Mouse (Mus musculus) large intestine, adult 2 months (tissue): Measurements from ENCODE around the gene Adipor2. TPM values are rescaled to one million over a fixed set of nuclear protein-coding genes. Genes with fewer than 3 reads are reported as not detected.
"Not testable (repeated sequence)": the region's sequence is repeated elsewhere in the genome, so short reads cannot be mapped to it uniquely, and the experiment has no call there.

Experiments used
- DNase-seq: peaks from one replicate; pipeline ENCODE4 v3.0.0-alpha.2; 2012; ENCODE audit warnings: low read depth, low spot score
- WGBS: fragments of 180-500 bp; shearing (Covaris S2); methylation state at CpG from one replicate; pipeline ENCODE4 v1.1.7; 2018; 5-methylcytosine and 5-hydroxymethylcytosine counted together
- polyA plus RNA-seq: library from polyadenylated mRNA; depleted of rRNA; stranded (reverse); fragments of >200 nt; gene quantifications from 2 replicates; pipeline ENCODE4 v1.2.3, GENCODE M21; 2012

Adipor2 gene
- polyA plus RNA-seq, 1 experiment = 75.8 TPM

GRCm38 (mm10) chr6:119360250-119360649, 57.3 kb downstream of the Adipor2 start:
- WGBS = 91% methylated on average over 6 of the region's 6 CpGs
- not testable (repeated sequence) for DNase-seq

DNA sequence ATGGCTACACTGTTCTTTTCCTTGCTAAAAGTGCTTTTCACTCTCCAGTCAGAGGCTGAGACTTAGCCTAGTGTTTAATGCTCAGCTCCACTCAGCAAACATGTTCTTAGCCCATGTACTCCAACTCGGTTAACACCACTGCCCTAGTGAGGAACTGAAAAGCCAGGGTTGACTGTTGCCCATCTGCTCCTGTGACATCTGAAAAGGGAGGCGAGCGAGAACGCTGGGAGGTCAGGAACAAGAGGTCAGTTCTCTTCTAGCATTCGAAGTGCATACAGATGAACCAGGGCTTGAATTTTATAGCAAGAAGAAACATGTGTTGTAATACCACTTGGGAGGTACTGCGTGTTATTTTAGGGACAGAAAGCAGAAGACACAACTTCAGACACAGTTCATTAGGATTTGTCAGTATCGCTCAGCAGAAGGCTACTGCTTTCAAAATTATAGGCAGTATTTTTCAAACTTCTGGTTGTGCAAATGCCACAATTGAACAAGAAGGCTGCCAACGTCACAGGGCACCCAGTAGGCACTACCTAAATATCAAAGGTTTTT, 59.4 kb downstream of the Adipor2 start:
- DNase-seq = no peak
- 93% methylated on average over 8 of the region's 8 CpGs for WGBS

GRCm38 (mm10) chr6:119352501-119352900, 65.0 kb downstream of the Adipor2 start:
- 27% methylated on average over 6 of the region's 6 CpGs for WGBS
- DNase-seq = peak; percentile 45

DNA sequence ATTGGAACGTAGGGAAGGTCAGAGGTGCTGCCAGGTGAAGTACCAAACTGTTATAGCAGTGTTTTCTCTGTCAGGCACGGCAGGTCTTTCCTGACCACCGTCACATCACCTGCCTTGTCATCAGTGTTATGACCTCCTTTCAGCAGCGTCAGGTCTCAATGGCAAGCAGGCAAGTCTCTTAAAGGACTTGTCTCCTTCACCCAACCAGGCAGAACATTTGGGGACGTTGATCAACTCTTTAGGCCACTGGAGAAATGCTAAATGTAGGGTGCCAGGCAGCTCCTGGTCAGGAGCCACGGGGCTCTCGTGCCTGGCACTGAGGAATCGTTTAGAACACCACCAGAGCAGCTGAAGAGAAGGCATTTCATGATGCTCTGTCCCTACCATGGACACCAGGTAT, 65.8 kb downstream of the Adipor2 start:
- 77% methylated on average over 8 of the region's 8 CpGs for WGBS
- no peak for DNase-seq

DNA sequence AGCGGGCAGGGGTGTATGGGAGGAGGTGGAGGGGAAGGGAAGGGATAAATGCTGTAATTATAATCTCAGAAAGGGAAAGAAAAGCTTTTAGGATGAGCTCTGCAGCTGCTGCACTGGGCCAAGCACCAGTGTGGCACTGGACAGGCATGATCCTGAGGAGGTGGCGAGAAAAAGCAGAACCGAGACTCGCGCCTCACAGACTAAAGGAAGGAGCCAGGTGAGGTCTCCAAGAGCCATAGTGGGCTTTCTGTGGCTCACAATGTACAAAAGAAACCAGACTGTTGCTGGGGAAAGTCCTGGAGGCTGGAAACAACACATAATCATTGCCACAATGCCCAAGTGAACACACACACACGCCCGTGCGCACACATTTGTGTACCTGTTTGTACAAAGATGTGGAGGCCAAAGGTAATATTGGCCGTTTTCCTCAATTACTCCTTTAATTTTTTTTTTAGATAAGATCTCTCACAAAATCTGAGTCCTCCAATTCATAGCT, 66.8 kb downstream of the Adipor2 start:
- DNase-seq = no peak
- 72% methylated on average over 9 of the region's 9 CpGs for WGBS

GRCm38 (mm10) chr6:119348234-119348633, 69.3 kb downstream of the Adipor2 start:
- WGBS = 0% methylated on average over 1 of the region's 1 CpGs
- peak; percentile 21 for DNase-seq

- WGBS = 68% methylated on average over 5 of the region's 5 CpGs
Observed at GRCm38 (mm10) chr6:119347813-119348212, 69.7 kb downstream of the Adipor2 start.

GRCm38 (mm10) chr6:119346257-119346656, 71.2 kb downstream of the Adipor2 start:
- 46% methylated on average over 10 of the region's 10 CpGs for WGBS
- no peak for DNase-seq

More at GRCm38 (mm10) chr6:119347813-119348212, 69.7 kb downstream of the Adipor2 start:
- no peak for DNase-seq

DNA sequence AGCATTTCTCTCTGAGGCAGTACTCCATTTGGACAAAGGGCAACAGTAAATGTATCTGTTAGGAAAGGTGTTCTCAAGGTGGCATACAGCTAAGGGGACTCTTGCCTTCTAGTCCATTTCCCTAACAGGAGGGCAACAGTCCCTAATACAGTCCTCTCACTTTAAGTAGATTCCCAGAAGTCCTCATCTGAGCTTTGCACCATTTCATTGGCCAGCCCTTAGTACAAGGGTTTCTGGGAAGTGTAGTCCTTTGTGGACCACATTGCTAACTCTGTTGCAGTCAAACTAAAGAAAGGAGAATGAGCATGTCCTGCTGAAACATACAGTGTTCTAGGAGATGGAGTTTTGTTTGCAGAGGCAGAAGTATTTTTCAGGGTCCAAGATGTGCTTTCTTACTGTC, 76.1 kb downstream of the Adipor2 start:
- DNase-seq = no peak

- 59% methylated on average over 11 of the region's 11 CpGs for WGBS
- no peak for DNase-seq
Observed at GRCm38 (mm10) chr6:119338121-119338912, 79.2 kb downstream of the Adipor2 start.

DNA sequence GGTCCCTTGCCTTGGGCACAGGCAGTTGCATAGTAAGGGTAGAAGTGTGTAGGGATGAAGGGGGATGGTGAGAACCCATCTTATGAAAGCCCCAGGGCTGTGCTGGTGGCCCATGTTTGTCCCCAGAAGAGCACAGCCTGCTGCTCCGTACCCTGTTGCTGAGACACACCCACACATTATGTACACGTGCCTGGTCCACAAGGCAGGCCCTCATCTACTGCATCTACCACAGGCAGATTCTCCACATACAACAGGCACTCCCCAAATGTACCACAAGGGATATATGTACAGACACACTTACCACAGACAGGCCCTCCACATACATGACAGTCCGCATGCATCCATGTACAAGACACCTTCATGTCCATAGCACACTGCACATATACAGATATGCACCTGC, 80.2 kb downstream of the Adipor2 start:
- 52% methylated on average over 3 of the region's 3 CpGs for WGBS
- DNase-seq = no peak

- DNase-seq = no peak
- 47% methylated on average over 7 of the region's 7 CpGs for WGBS
Observed at GRCm38 (mm10) chr6:119336124-119336523, 81.4 kb downstream of the Adipor2 start.

- 58% methylated on average over 3 of the region's 3 CpGs for WGBS
- no peak for DNase-seq
Observed at GRCm38 (mm10) chr6:119333831-119334230, 83.7 kb downstream of the Adipor2 start.

DNA sequence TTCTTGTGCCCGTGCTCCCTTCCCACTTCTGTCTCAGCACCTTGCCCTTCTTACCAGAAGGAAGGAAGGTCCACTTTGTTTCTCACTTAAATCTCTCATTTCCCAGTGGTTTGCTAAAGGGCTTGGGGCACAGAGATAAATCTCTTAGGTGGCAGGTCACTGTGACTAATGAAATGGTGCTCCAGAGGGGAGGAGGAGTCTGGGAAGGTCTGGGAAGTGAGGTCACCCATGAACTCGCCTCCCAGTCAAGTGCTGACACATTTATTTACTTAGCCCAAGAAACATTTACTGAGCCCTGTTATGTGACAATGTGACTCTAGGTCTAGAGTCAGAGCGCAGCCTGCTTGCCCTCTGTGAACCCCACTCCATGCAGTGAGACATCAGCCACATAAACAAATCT, 84.3 kb downstream of the Adipor2 start:
- peak; percentile 16 for DNase-seq
- 5% methylated on average over 3 of the region's 3 CpGs for WGBS

- no peak for DNase-seq
- WGBS = 17% methylated on average over 1 of the region's 1 CpGs
Observed at GRCm38 (mm10) chr6:119332111-119332510, 85.4 kb downstream of the Adipor2 start.

GRCm38 (mm10) chr6:119330506-119330905, 87.0 kb downstream of the Adipor2 start, which contains the start of gene Lrtm2:
Gene Lrtm2, minus strand, starts transcription at chr6:119330766.
- DNase-seq = no peak
- 2% methylated on average over 31 of the region's 31 CpGs for WGBS

GRCm38 (mm10) chr6:119329936-119330335, 87.6 kb downstream of the Adipor2 start:
- 26% methylated on average over 6 of the region's 6 CpGs for WGBS
- no peak for DNase-seq

DNA sequence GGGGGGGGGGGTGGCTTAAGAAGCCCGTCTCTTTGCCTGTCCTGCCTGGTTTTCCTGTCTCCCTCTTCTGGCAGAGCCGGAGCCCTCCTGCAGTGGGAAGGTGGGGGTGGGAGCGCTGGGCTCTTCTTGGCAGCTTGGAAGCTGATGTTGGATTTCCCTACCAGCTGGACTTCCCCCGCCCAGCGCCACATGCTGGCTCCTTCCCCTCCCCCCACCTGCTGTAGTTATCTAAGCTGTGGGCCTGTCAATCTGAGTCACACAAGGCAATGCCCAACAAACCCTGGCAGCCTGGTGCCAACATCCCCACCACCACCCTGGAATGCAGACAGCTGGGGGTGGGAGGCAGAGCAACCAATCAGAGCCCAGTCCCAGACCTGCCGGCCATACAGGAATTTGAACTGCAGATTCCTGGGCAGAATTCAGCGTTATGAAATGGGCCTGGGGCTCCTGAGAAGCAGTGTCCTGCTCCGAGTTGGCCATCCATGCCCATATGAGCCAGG, 88.2 kb downstream of the Adipor2 start:
- no peak for DNase-seq

GRCm38 (mm10) chr6:119328521-119329115, 88.9 kb downstream of the Adipor2 start:
- 13% methylated on average over 11 of the region's 11 CpGs for WGBS
- DNase-seq = no peak

More for the DNA sequence above, 88.2 kb downstream of the Adipor2 start:
- WGBS = 7% methylated on average over 8 of the region's 8 CpGs

GRCm38 (mm10) chr6:119326541-119326940, 91.0 kb downstream of the Adipor2 start:
- no peak for DNase-seq
- 31% methylated on average over 6 of the region's 7 CpGs for WGBS
